Mouse (Mus musculus) right cerebral cortex, postnatal 10 days (tissue): Measurements from ENCODE around the gene G430095P16Rik.

Source experiments
- DNase-seq, 2 experiments: peaks; one replicate each; pipeline ENCODE4 v3.0.0; 2021; ENCODE audit warnings: low spot score in 2 of 2

G430095P16Rik gene

GRCm38 (mm10) chr8:84722530-84722849 is 317 bp upstream of the G430095P16Rik start:
- DNase-seq, result no peak

GRCm38 (mm10) chr8:84723571-84723900 is 729 bp downstream of the G430095P16Rik start:
- no peak for DNase-seq

GRCm38 (mm10) chr8:84724683-84725082 is 1.9 kb downstream of the G430095P16Rik start:
- DNase-seq, result no peak

GRCm38 (mm10) chr8:84725246-84725940 is 2.6 kb downstream of the G430095P16Rik start:
- DNase-seq, result no peak

- no peak for DNase-seq
Measured at GRCm38 (mm10) chr8:84725941-84726259, 3.1 kb downstream of the G430095P16Rik start.

GRCm38 (mm10) chr8:84728474-84728873 is 5.7 kb downstream of the G430095P16Rik start:
- DNase-seq, result peak; percentile 75 to 80

GRCm38 (mm10) chr8:84729921-84730362 is 7.1 kb downstream of the G430095P16Rik start:
- DNase-seq, result peak; percentile 68 to 78

GRCm38 (mm10) chr8:84730541-84731370 is 7.9 kb downstream of the G430095P16Rik start:
- no peak for DNase-seq

- no peak for DNase-seq
Measured at GRCm38 (mm10) chr8:84731371-84732177, 8.8 kb downstream of the G430095P16Rik start.

GRCm38 (mm10) chr8:84732545-84732944 is 9.7 kb downstream of the G430095P16Rik start:
- DNase-seq, result peak; percentile 72 to 77

- DNase-seq, result no peak
Measured at GRCm38 (mm10) chr8:84732996-84733395, 10.2 kb downstream of the G430095P16Rik start.

- no peak for DNase-seq
Measured at GRCm38 (mm10) chr8:84733959-84734358, 11.2 kb downstream of the G430095P16Rik start.

- DNase-seq, result no peak
Measured at GRCm38 (mm10) chr8:84734680-84735079, 11.9 kb downstream of the G430095P16Rik start.

GRCm38 (mm10) chr8:84735597-84735996 is 12.8 kb downstream of the G430095P16Rik start:
- DNase-seq, result no peak

- DNase-seq, result no peak
Measured at GRCm38 (mm10) chr8:84736521-84736920, 13.7 kb downstream of the G430095P16Rik start.

- DNase-seq, result peak; percentile 83 to 86
Measured at GRCm38 (mm10) chr8:84737608-84738007, 14.8 kb downstream of the G430095P16Rik start.

- no peak for DNase-seq
Measured at GRCm38 (mm10) chr8:84738266-84738665, 15.5 kb downstream of the G430095P16Rik start.

- DNase-seq, result no peak
Measured at GRCm38 (mm10) chr8:84738715-84739400, 16.1 kb downstream of the G430095P16Rik start.

- DNase-seq, result no peak
Measured at GRCm38 (mm10) chr8:84739401-84739742, 16.6 kb downstream of the G430095P16Rik start.

GRCm38 (mm10) chr8:84740895-84741843 is 18.4 kb downstream of the G430095P16Rik start:
- DNase-seq, result no peak
